Mouse (Mus musculus) brain, embryonic 14.5 days (tissue): ENCODE measurements at regions not wholly inside any gene's neighbourhood (a gene's known extent, or its start where the extent isn't known, plus 50 kb on each side); places are given as distances from the start of the nearest gene placed in this dataset.

Experiments used
- DNase-seq: peaks from one replicate; pipeline ENCODE4 v3.0.0-alpha.2; 2011; ENCODE audit warnings: low read depth
- CTCF ChIP-seq: fragments of 200-500 bp; IDR thresholded peaks from 2 replicates; pipeline ENCODE4 v1.5.1; 2012; ENCODE audit warnings: inconsistent platforms, mild to moderate bottlenecking, moderate library complexity, borderline replicate concordance; ENCODE audit not compliant: insufficient read depth, insufficient read length; ENCODE audit errors: extremely low read depth
- POLR2A ChIP-seq: fragments of 200-500 bp; IDR thresholded peaks from 2 replicates; pipeline ENCODE4 v1.6.1; 2012; ENCODE audit warnings: mild to moderate bottlenecking, inconsistent platforms, borderline replicate concordance; ENCODE audit not compliant: poor library complexity, insufficient read depth, insufficient read length, severe bottlenecking; ENCODE audit errors: extremely low read depth

DNA sequence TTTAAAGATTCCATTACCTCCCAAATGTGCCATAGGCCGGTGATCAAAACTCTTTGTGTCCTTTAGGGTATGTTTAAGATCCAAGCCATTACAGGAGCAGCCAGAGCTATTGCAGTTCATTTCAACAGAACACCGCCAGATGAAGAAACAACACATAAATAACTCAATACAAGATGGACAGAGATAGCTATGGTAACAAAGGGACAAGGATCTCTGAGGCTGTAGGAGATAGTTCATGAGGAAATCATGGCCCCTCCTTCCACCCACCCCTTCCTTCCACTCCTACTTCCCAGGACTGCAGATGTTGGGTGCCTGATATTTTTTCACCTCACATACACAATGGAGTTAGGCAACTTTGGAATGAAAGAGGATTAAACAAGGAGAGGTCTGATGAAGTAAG, 92.1 kb upstream of the Ofcc1 start:
- no peak for DNase-seq
- TF ChIP-seq POLR2A, result no peak
- TF ChIP-seq CTCF, result no peak

DNA sequence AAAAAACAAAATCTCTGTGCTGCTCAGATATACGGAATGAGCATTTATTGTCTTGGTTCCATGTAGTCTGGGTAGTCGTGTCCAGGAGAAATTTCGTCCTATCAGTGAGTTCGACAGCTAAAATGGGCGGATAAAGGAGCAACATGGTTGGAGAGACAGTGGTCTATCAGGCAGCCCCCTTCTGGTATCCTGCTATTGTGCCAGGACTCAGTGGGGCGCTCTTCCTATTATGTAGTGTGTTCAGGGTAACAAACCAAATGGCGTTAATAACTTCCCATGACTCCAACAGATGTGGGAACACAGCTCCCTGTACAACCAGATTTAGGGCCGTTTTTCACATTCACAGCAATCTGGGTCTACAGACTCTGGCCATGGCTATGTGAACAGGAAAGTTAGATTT, 68.6 kb upstream of the Ofcc1 start:
- no peak for DNase-seq
- TF ChIP-seq CTCF (no peak), POLR2A (no peak)

DNA sequence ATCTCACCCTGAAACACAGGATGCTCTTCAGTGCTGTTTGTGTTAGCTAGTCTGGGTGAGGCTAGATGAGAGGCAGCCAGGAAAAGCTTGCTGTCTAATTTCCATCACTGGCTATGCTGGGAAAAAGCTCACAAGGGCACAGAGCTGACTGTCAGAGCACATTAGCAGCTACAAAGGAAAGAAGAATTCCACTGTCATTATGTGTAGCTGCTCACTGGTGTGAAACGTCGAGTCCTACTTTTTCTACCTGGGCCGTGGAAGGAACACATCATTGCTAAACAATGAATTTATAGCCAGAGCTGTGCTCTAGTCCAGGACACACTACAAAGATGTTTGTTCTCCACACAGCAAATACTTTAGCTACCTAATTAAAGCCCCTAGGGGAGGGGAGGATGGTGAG, 61.8 kb upstream of the Ofcc1 start:
- TF ChIP-seq POLR2A, result no peak
- TF ChIP-seq CTCF, result no peak
- no peak for DNase-seq

DNA sequence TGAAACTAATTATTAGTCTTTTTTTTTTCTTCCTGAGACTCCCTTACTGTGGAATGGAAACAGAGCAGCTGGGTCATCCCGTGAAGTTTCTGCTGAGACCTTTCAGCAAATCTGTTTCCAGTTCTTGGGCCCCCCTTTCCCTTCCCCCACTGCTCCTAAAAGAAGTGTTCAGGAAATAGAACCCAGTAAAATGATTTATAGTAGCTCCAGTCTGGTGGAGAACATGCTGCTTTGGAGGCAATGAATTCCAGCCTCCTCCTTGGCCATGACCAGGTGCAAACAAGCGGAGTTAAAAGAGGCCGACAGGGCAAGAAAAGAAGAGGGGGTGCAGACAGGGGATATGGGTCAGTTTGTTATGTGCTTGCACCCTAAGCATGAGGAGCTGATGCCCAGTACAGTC, 56.6 kb upstream of the Ofcc1 start:
- DNase-seq, result no peak
- no peak for TF ChIP-seq POLR2A
- TF ChIP-seq CTCF, result no peak

DNA sequence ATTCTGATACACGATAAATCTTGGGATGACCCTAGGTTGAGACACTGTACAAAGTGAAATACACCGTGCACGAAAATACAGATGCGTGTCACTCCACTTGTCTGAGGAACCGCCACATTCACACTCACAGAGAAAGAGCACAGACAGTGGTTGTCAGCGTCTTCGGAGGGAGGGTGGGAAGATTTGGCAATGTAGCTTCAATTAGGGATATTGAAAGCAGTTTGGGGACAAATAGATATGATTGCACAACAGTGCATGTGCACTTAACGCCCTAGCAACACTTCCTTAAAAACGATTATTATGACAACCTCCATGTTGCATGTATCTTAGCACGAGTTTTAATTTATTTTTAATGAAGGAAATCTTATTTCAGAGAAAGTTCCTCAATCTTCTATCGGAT, 51.8 kb upstream of the Ofcc1 start:
- no peak for DNase-seq
- TF ChIP-seq POLR2A (no peak), CTCF (no peak)
